Mouse (Mus musculus): Measurements from ENCODE around the gene Znfx1.

DNA sequence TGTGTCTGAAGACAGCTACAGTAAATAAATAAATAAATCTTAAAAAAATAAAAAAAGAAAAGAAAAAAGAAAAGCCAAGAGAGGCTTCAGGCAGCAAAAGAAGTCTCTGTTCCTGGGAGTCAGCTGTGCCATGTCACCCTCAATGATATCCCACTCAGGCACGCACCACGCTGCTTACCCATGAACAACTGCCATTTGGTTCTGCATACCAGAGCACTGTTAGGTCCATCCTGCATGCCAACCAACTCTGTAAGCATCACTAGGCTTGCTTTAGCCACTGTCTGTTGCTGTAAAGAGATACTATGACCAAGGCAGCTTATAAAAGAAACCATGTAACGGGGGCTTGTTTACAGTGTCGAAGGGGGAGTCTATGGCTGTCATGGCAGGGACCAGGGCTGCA, 13.5 kb upstream of the Znfx1 start:
- TF ChIP-seq POLR2A (IDR thresholded peaks at IDR 0.05; ENCODE audit: control insufficient read depth, extremely low read depth, insufficient read depth, low read length, poor library complexity) (no peak), CTCF (IDR thresholded peaks at IDR 0.05; ENCODE audit: borderline replicate concordance, control insufficient read depth, extremely low read depth, insufficient read depth, low read length, poor library complexity) (no peak)

Data from thymus, adult 2 months (tissue).